Mouse (Mus musculus): ENCODE data around the gene Stkld1. TPM values are rescaled to one million over a fixed set of nuclear protein-coding genes. Genes with fewer than 3 reads are reported as not detected.

Stkld1 gene
- polyA plus RNA-seq, 1 experiment from 2014 or later, result 0.06 TPM

- no peaks in the 10 kb centered on the region for H3K9me3 ChIP-seq (ENCODE audit: low read length)
Observed at GRCm38 (mm10) chr2:26909387-26909784, 24.5 kb upstream of the Stkld1 start.

GRCm38 (mm10) chr2:26910124-26910993, 23.5 kb upstream of the Stkld1 start, which contains the start of the genes Med22 and Rpl7a:
Med22 (minus strand) TSS chr2:26910677.
Rpl7a (plus strand) TSS chr2:26910764.
- peaks cover 57% of the 10 kb centered on the region for H3K36me3 ChIP-seq (replicated peaks; ENCODE audit: insufficient read depth, low read length)
- no peaks in the 10 kb centered on the region for H3K9me3 ChIP-seq (ENCODE audit: low read length)
- ATAC-seq, result peak; percentile 93
- H3K4me2 ChIP-seq (ENCODE audit: low read depth, low read length), result peak within 1 kb of the TSS; percentile 96
- H3K4me3 ChIP-seq (ENCODE audit: low read depth, low read length), result peak within 1 kb of the TSS; percentile 69
- no peak for TF ChIP-seq CTCF (IDR thresholded peaks at IDR 0.05; ENCODE audit: low read depth)
- TF ChIP-seq EP300 (IDR thresholded peaks at IDR 0.05; ENCODE audit: low read depth), result peak; percentile 89
- H3K27ac ChIP-seq (ENCODE audit: low read depth), result peak within 1 kb of the TSS; percentile 95
- H3K9ac ChIP-seq (replicated peaks), result peak within 1 kb of the TSS; percentile 97
- H3K27me3 ChIP-seq (ENCODE audit: insufficient read depth, low read length), result no peaks in the 10 kb centered on the region
- peaks cover 26% of the 10 kb centered on the region for H3K4me1 ChIP-seq (ENCODE audit: insufficient read depth)
- peak; percentile 100 for DNase-seq
- under 1% methylated on average over 55 of the region's 74 CpGs for WGBS (ENCODE audit: insufficient replicate concordance)

More at GRCm38 (mm10) chr2:26909387-26909784, 24.5 kb upstream of the Stkld1 start:
- Histone ChIP-seq H3K27me3 (ENCODE audit: insufficient read depth, low read length) (no peaks in the 10 kb centered on the region), H3K36me3 (replicated peaks; ENCODE audit: insufficient read depth, low read length) (peaks cover 56% of the 10 kb centered on the region), H3K27ac (ENCODE audit: low read depth) (peak overlapping the region; percentile 95), H3K4me3 (ENCODE audit: low read depth, low read length) (peak overlapping the region; percentile 69), H3K4me1 (ENCODE audit: insufficient read depth) (peaks cover 18% of the 10 kb centered on the region), H3K4me2 (ENCODE audit: low read depth, low read length) (peak overlapping the region; percentile 75), H3K9ac (replicated peaks) (peak overlapping the region; percentile 79)
- TF ChIP-seq EP300 (IDR thresholded peaks at IDR 0.05; ENCODE audit: low read depth) (no peak), CTCF (IDR thresholded peaks at IDR 0.05; ENCODE audit: low read depth) (peak; percentile 28; the same call in 1 of the 2 replicates)
- ATAC-seq, result no peak
- no peak for DNase-seq

GRCm38 (mm10) chr2:26910994-26911765, 22.7 kb upstream of the Stkld1 start:
- peak; percentile 54 for ATAC-seq
- TF ChIP-seq EP300 (IDR thresholded peaks at IDR 0.05; ENCODE audit: low read depth) (no peak), CTCF (IDR thresholded peaks at IDR 0.05; ENCODE audit: low read depth) (no peak)
- Histone ChIP-seq H3K9me3 (ENCODE audit: low read length) (no peaks in the 10 kb centered on the region), H3K9ac (replicated peaks) (peak overlapping the region; percentile 97), H3K36me3 (replicated peaks; ENCODE audit: insufficient read depth, low read length) (peaks cover 50% of the 10 kb centered on the region), H3K4me1 (ENCODE audit: insufficient read depth) (peaks cover 31% of the 10 kb centered on the region), H3K27ac (ENCODE audit: low read depth) (peak overlapping the region; percentile 95), H3K4me2 (ENCODE audit: low read depth, low read length) (peak overlapping the region; percentile 96), H3K4me3 (ENCODE audit: low read depth, low read length) (peak overlapping the region; percentile 69), H3K27me3 (ENCODE audit: insufficient read depth, low read length) (no peaks in the 10 kb centered on the region)
- under 1% methylated on average over 36 of the region's 37 CpGs for WGBS (ENCODE audit: insufficient replicate concordance)
- DNase-seq, result peak; percentile 79

- Histone ChIP-seq H3K4me1 (ENCODE audit: insufficient read depth) (peaks cover 38% of the 10 kb centered on the region), H3K9me3 (ENCODE audit: low read length) (no peaks in the 10 kb centered on the region), H3K27ac (ENCODE audit: low read depth) (0 out of 2 replicates have a peak overlapping the region, but pooled peaks have one; percentile 8), H3K4me3 (ENCODE audit: low read depth, low read length) (peak overlapping the region; percentile 69), H3K9ac (replicated peaks) (peak overlapping the region; percentile 97), H3K27me3 (ENCODE audit: insufficient read depth, low read length) (no peaks in the 10 kb centered on the region), H3K36me3 (replicated peaks; ENCODE audit: insufficient read depth, low read length) (peaks cover 41% of the 10 kb centered on the region), H3K4me2 (ENCODE audit: low read depth, low read length) (peak overlapping the region; percentile 96)
- 61% methylated on average over 5 of the region's 5 CpGs for WGBS (ENCODE audit: insufficient replicate concordance)
- no peak for ATAC-seq
- DNase-seq, result no peak
- TF ChIP-seq EP300 (IDR thresholded peaks at IDR 0.05; ENCODE audit: low read depth) (no peak), CTCF (IDR thresholded peaks at IDR 0.05; ENCODE audit: low read depth) (no peak)
Observed at GRCm38 (mm10) chr2:26912253-26912770, 21.5 kb upstream of the Stkld1 start.

GRCm38 (mm10) chr2:26913416-26914147, 20.3 kb upstream of the Stkld1 start:
- no peaks in the 10 kb centered on the region for H3K9me3 ChIP-seq (ENCODE audit: low read length)
- TF ChIP-seq CTCF (IDR thresholded peaks at IDR 0.05; ENCODE audit: low read depth), result no peak
- no peak for TF ChIP-seq EP300 (IDR thresholded peaks at IDR 0.05; ENCODE audit: low read depth)
- WGBS (ENCODE audit: insufficient replicate concordance), result 70% methylated on average over 17 of the region's 17 CpGs
- peaks cover 39% of the 10 kb centered on the region for H3K36me3 ChIP-seq (replicated peaks; ENCODE audit: insufficient read depth, low read length)
- peak overlapping the region; percentile 7; the same call in 1 of the 2 replicates for H3K9ac ChIP-seq (replicated peaks)
- 0 out of 2 replicates have a peak overlapping the region, but pooled peaks have one; percentile 16 for H3K27ac ChIP-seq (ENCODE audit: low read depth)
- ATAC-seq (no peak), DNase-seq (no peak)
- no peak overlapping the region for H3K4me3 ChIP-seq (ENCODE audit: low read depth, low read length)
- H3K4me1 ChIP-seq (ENCODE audit: insufficient read depth), result peaks cover 42% of the 10 kb centered on the region
- 0 out of 2 replicates have a peak overlapping the region, but pooled peaks have one; percentile 13 for H3K4me2 ChIP-seq (ENCODE audit: low read depth, low read length)
- no peaks in the 10 kb centered on the region for H3K27me3 ChIP-seq (ENCODE audit: insufficient read depth, low read length)
